Mouse (Mus musculus) spleen, postnatal 10 days (tissue): ENCODE measurements around the gene Fbxo27.
"Not testable (repeated sequence)": the region's sequence is repeated elsewhere in the genome, so short reads cannot be mapped to it uniquely, and the experiment has no call there.

Source experiments
- DNase-seq, 2 experiments: peaks; one replicate each; pipeline ENCODE4 v3.0.0; 2021 to 2022; ENCODE audit warnings: low spot score in 2 of 2

The Fbxo27 gene

DNA sequence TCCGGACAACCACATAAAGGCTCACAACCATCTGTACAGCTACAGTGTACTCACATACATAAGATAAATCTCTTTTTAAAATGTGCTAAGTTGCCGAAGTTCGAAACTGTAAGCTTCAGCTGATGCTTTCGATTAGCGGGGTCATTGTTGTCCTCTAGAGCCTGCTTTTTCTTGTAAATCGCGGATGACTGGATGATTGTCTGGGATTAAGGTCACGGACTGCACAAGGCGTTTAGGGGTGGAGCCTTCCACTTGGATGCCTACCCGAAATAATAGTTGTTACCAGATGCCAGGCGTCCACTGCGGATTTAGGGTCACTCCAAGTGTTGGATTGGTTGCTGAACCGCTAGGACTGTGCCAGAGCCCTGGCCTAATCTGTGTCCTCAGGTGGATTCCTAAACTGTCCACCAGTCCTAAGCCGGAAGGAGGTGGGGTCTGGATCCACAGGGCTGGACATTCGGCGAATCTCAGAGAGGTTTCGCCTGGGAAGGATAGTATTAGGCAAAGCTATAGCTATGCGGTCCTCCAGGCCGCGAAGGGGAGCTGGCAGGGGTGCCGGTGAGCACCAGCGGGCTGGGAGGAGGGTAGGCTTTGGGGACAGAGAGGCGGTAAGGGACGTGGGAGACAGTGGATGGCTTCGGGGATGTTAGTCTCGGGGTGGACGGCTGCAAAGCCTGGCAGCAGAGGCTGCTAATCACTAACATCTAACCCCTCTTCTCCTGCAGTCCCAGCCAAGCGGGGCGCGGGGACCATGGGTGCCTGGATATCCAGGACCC is at the start of gene Fbxo27:
Gene Fbxo27, plus strand, starts transcription at position 305 of the 776 bp plus-strand sequence.
- DNase-seq = no peak

DNA sequence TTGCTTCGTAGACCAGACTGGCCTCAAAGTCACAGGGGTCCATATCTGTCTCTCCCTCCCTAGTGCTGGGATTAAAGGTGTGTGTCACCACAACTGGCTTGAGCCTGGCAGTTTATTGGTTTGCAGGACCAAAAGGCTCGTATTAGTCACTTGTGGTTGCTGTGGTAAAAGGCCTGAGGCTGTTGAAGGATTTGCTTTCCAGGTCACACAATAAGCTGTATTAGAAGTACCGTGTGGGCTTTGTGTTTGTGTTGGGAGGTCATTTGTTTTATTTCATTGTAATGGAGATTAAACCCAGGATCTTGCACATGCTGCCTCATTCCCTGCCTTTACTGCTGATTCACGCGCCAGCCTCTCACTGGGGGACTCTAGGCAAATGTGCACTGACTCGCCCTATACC is 47.3 kb upstream of the Fbxo27 start:
- DNase-seq = no peak

GRCm38 (mm10) chr7:28645947-28646475 is 46.6 kb upstream of the Fbxo27 start:
- DNase-seq = no peak

DNA sequence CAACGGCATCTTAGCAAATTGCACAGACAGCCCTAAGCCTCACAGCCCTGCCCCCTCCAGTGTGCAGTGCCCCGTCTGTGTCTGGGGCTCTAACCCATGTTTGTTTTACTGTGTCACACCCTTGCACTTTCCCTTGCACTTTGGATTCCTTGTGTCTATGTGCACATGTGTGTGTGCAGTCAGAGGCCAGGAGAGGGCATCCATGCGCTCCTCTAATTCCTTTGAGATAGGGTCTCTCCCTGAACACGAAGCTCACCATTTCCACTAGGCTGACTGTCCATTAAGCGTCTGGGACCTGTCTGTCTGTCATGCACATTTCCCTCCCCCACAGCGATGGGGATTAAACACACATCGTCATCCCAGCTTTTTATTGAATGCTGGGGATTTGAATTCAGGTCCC is 45.6 kb upstream of the Fbxo27 start:
- DNase-seq = no peak

DNA sequence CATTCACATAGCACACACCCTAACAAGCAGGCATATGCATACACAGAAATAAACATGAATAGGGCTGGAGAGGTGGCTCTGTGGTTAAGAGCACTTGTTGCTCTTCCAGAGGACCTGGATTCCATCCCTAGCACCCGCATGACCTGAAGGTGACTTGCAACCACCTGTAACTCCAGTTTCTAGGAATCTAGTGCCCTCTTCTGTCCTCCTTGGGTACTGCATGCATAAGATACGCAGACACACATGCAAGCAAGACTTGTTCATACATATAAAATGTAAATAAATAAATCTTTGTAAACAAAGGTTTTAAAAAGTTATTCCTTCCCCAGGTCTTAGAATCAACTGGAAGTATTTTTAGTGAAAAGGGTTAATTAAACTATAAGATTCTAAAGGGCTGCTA is 41.5 kb upstream of the Fbxo27 start:
- no peak for DNase-seq

GRCm38 (mm10) chr7:28656430-28656829 is 36.2 kb upstream of the Fbxo27 start:
- DNase-seq = no peak

DNA sequence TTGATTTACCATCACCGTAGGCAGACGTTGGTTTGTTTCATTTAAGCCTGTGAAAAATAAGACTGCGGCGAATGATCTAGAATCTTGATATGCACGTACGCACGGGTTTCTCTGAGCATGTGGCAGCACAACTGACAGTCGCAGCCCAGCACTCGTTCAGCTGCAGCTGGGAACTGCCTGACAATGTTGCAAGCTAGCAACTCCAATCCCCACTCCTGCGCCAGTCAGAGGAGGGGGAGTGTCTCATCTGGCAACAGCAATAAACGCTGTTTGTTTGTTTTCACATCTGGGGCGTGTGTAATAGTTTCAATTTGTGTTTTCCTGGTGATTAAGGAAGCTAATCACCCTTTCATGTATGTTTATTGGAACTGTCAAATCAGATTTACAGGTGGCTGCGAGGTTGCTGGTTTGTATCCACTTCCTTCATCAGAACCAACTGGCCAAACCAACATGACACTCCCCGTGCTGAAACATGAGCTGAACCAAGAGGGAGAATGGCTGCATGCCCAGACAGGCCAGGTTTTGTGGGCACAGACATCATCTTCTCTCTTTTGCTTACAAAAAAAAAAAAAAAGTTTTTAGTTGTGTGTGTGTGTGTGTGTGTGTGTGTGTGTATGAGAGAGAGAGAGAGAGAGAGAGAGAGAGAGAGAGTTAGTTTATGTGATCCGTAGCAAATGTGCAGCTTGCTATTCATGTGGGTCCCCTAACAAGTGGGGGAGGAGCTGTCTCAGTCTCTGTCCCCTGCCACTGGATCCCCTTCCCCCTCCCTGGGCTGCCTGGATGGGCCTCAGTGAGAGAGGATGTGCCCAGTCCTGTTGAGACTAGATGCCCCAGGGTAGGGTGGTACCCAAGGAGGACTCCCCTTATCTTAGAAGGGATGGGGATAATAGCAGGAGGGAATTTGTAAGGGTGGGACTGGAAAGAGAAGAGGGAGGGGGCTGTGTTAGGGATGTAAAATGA is 26.7 kb upstream of the Fbxo27 start:
- no peak for DNase-seq

GRCm38 (mm10) chr7:28671172-28671571 is 21.5 kb upstream of the Fbxo27 start:
- DNase-seq = no peak

- no peak for DNase-seq
These were observed 20.4 kb upstream of the Fbxo27 start for GRCm38 (mm10) chr7:28672276-28672675.

DNA sequence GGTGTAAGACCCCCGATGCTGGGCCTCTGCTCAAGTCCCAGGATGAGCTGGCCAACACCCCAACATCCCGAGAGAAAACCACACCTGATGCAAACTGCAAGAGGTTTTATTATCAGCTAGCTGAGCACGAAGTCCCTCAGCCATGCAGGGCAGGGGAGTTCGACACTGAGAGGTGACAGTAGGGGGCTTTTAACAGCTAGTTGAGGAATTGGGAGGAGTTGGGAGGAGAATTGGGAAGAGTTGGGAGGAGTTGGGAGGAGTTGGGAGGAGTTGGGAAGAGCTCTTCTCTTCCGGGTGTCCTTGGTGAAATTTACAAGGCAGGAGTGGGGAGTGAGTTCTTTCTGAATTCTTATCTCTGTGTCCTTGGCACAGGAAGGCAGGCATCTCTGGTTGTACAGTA is 19.9 kb upstream of the Fbxo27 start:
- not testable (repeated sequence) for DNase-seq

- no peak for DNase-seq
These were observed 17.7 kb upstream of the Fbxo27 start for GRCm38 (mm10) chr7:28674994-28675393.

- no peak for DNase-seq
These were observed 16.9 kb upstream of the Fbxo27 start for GRCm38 (mm10) chr7:28675746-28676145.

GRCm38 (mm10) chr7:28676811-28677541 is 15.7 kb upstream of the Fbxo27 start:
- no peak for DNase-seq

GRCm38 (mm10) chr7:28677624-28678023 is 15.0 kb upstream of the Fbxo27 start:
- no peak for DNase-seq

- no peak for DNase-seq
These were observed 1.6 kb upstream of the Fbxo27 start for GRCm38 (mm10) chr7:28691075-28691474.

GRCm38 (mm10) chr7:28693321-28693966 is 795 bp downstream of the Fbxo27 start:
- DNase-seq = peak; percentile 31 to 80

GRCm38 (mm10) chr7:28694423-28694822 is 1.8 kb downstream of the Fbxo27 start:
- no peak for DNase-seq

- DNase-seq = no peak
These were observed 2.4 kb downstream of the Fbxo27 start for GRCm38 (mm10) chr7:28694966-28695511.

DNA sequence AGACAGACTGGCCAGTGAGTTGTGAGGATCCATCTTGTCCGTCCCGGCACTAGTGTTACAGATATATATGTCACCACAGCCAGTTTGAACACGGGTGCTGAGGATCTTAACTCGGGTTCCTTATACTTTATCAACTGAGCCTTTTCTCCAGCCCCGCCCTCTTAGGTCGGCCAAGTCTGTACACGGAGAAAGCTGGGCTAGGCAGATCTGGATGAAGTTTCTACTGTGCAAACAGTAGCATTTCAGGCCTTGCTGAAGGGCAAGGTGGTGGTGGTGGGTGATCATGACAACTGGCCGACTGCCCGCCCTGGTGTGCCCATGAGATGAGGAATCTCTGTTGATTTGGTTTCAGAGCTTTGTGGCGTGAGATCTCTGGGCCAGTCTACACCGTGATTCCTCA is 4.6 kb downstream of the Fbxo27 start:
- DNase-seq = no peak

DNA sequence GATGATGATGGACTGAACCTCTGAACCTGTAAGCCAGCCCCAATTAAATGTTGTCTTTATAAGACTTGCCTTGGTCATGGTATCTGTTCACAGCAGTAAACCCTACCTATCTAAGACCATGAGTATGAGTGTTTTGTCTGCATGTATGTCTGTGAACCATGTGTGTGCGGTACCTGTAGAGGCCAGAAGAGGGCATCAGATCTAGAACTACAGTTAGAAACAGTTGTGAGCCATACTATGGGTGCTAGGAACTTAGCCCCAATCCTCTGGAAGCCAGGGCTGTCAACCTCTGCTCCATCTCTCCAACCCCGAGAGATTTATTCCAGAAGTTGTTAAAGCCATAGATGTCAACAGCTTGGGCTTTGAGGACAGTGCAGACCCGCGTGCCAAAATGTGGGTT is 7.6 kb downstream of the Fbxo27 start:
- no peak for DNase-seq

DNA sequence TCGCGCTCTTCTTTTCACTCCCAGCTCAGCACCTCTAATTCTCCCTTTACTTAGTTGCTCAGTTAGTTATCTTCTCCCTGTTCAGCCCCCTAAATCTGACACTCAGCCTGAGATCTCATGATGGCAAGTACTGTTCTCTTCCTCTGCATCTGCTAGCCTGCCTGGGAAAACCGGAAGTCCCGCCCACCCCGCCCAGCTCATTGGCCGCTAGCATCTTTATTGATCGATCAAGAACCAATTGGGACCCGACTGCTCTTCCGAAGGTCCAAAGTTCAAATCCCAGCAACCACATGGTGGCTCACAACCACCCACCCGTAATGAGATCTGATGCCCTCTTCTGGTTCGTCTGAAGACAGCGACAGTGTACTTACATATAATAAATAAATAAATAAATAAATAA is 8.7 kb downstream of the Fbxo27 start:
- not testable (repeated sequence) for DNase-seq
